Mouse (Mus musculus) T-helper 17 cell (primary cell): ENCODE measurements around the gene Asphd1.
"Not testable (repeated sequence)": the region's sequence is repeated elsewhere in the genome, so short reads cannot be mapped to it uniquely, and the experiment has no call there.

Experiments used
- in situ Hi-C, 2 experiments: fragments of 300-600 bp; cut with MboI, MseI; formaldehyde crosslinking; loops; 1 replicate in 1 of 2; 2 replicates in 1 of 2; pipeline ENCODE4 v1.15.1; 2025; ENCODE audit warnings: high pct_unique_total_duplicates in 2 of 2

Gene Asphd1

GRCm38 (mm10) chr7:126951741-126952140 is 2.4 kb upstream of the Asphd1 start:
- in situ Hi-C loops, result loop anchor here in 1 of 2 experiments (5.0 to 10.0 kb wide), 3 partner anchors 106 to 1363 kb away; partner anchors contain the start of gene 4930451I11Rik

GRCm38 (mm10) chr7:126950647-126951615 is 1.5 kb upstream of the Asphd1 start:
- in situ Hi-C loops, result loop anchor here in 1 of 2 experiments (5.0 to 10.0 kb wide), 3 partner anchors 106 to 1364 kb away; partner anchors contain the start of gene 4930451I11Rik

- in situ Hi-C loops, result loop anchor here (5.0 to 10.0 kb wide), 4 partner anchors 107 to 1365 kb away; partner anchors contain the start of gene 4930451I11Rik (in 1 of the 2)
These were observed 638 bp upstream of the Asphd1 start, which contains the start of gene Sez6l2 for GRCm38 (mm10) chr7:126949793-126950646. Gene Sez6l2 (plus strand): TSS chr7:126950563.

GRCm38 (mm10) chr7:126948626-126949025 is 756 bp downstream of the Asphd1 start:
- in situ Hi-C loops, result loop anchor here in 1 of 2 experiments (5.0 kb wide), 1 partner anchor 154 kb away; no protein-coding TSS in a partner anchor

- in situ Hi-C loops, result loop anchor here in 1 of 2 experiments (5.0 kb wide), 1 partner anchor 156 kb away; no protein-coding TSS in a partner anchor
These were observed 2.9 kb downstream of the Asphd1 start for GRCm38 (mm10) chr7:126946530-126946929.

GRCm38 (mm10) chr7:126941801-126942200 is 7.6 kb downstream of the Asphd1 start:
- in situ Hi-C loops, result no loop called here

- in situ Hi-C loops, result no loop called here
These were observed 8.2 kb downstream of the Asphd1 start for GRCm38 (mm10) chr7:126941171-126941570.

GRCm38 (mm10) chr7:126932652-126933051 is 16.7 kb downstream of the Asphd1 start:
- in situ Hi-C loops, result loop anchor here in 1 of 2 experiments (5.0 kb wide), 1 partner anchor 45 kb away; no protein-coding TSS in a partner anchor

- in situ Hi-C loops, result no loop called here
These were observed 20.3 kb downstream of the Asphd1 start for GRCm38 (mm10) chr7:126929046-126929445.

- in situ Hi-C loops, result no loop called here
These were observed 20.9 kb downstream of the Asphd1 start, which contains the start of gene Kctd13 for GRCm38 (mm10) chr7:126928384-126929037. Gene Kctd13 (plus strand): TSS chr7:126928879.

GRCm38 (mm10) chr7:126926299-126926698 is 23.1 kb downstream of the Asphd1 start:
- in situ Hi-C loops, result no loop called here

- in situ Hi-C loops, result no loop called here
These were observed 25.4 kb downstream of the Asphd1 start for GRCm38 (mm10) chr7:126923999-126924398.

- in situ Hi-C loops, result no loop called here
These were observed 26.7 kb downstream of the Asphd1 start, which contains the start of gene Tmem219 for GRCm38 (mm10) chr7:126922624-126923060. Gene Tmem219 (minus strand): TSS chr7:126922917.

- in situ Hi-C loops, result no loop called here
These were observed 27.8 kb downstream of the Asphd1 start for GRCm38 (mm10) chr7:126921563-126921962.

- in situ Hi-C loops, result loop anchor here in 1 of 2 experiments (10.0 kb wide), 1 partner anchor 105 kb away; no protein-coding TSS in a partner anchor
These were observed 29.4 kb downstream of the Asphd1 start for GRCm38 (mm10) chr7:126919973-126920372.

GRCm38 (mm10) chr7:126918356-126918755 is 31.0 kb downstream of the Asphd1 start:
- in situ Hi-C loops, result loop anchor here in 1 of 2 experiments (10.0 kb wide), 1 partner anchor 104 kb away; no protein-coding TSS in a partner anchor

- in situ Hi-C loops, result loop anchor here in 1 of 2 experiments (10.0 kb wide), 1 partner anchor 100 kb away; no protein-coding TSS in a partner anchor
These were observed 34.5 kb downstream of the Asphd1 start for GRCm38 (mm10) chr7:126914844-126915243.

GRCm38 (mm10) chr7:126905590-126905989 is 43.8 kb downstream of the Asphd1 start:
- in situ Hi-C loops, result no loop called here

- in situ Hi-C loops, result not testable (repeated sequence)
These were observed 49.6 kb downstream of the Asphd1 start for GRCm38 (mm10) chr7:126899781-126900180.
